Mouse (Mus musculus) thymus, postnatal 0 days (tissue): ENCODE data around the gene Nipal1. TPM values are rescaled to one million over a fixed set of nuclear protein-coding genes. Genes with fewer than 3 reads are reported as not detected.

Experiments
- polyA plus RNA-seq: library from polyadenylated mRNA; unstranded; fragments of >200 nt; fragmentation: Nextera tagmentation; extraction: Ambion mirVana; gene quantifications from 2 replicates; pipeline ENCODE4 v1.2.1, GENCODE M21; 2015

The Nipal1 gene
- polyA plus RNA-seq, 1 experiment from 2014 or later, result 8.4 TPM

Other genes with a start within 250 kb of the Nipal1 start
- gene Corin, start 143.3 kb upstream of the Nipal1 start, polyA plus RNA-seq, result 0.03 and 0.06 TPM in 2 replicates
- gene Nfxl1, start 88.1 kb upstream of the Nipal1 start, polyA plus RNA-seq, result 9.1 TPM in 2 replicates
- gene Zar1, start 66.5 kb upstream of the Nipal1 start, polyA plus RNA-seq, result 1.0 and 1.2 TPM in 2 replicates
- gene Gm5868, start 60.2 kb upstream of the Nipal1 start, polyA plus RNA-seq, result not detected in 2 replicates
- 2.0 and 2.1 TPM in 2 replicates for gene Cnga1, start 3.5 kb upstream of the Nipal1 start, polyA plus RNA-seq
- gene Txk, start 105.0 kb downstream of the Nipal1 start, polyA plus RNA-seq, result 57.9 and 64.1 TPM in 2 replicates
- gene Tec, start 220.7 kb downstream of the Nipal1 start, polyA plus RNA-seq, result 25.2 and 25.8 TPM in 2 replicates